Mouse (Mus musculus) CH12.LX (cell line): ENCODE measurements around the gene Pdzd2. TPM values are rescaled to one million over a fixed set of nuclear protein-coding genes. Genes with fewer than 3 reads are reported as not detected.

Experiments used
- DNase-seq: peaks from one replicate; pipeline ENCODE4 v3.0.0-alpha.2; 2013; ENCODE audit errors: extremely low read depth
- H3K27ac ChIP-seq: 2 replicates; pipeline ENCODE4 v1.5.1; 2012; ENCODE audit warnings: low read depth, mild to moderate bottlenecking, control low read depth, moderate library complexity; ENCODE audit not compliant: insufficient read depth
- H3K27me3 ChIP-seq: replicated peaks from 2 replicates; pipeline ENCODE3; 2012; ENCODE audit warnings: inconsistent platforms
- H3K36me3 ChIP-seq, 2 experiments: replicated peaks in 1 of 2; 2 replicates each; pipeline versions ENCODE3 to v1.6.1; 2012; ENCODE audit warnings: inconsistent platforms in 1 of 2, low read length in 1 of 2, mild to moderate bottlenecking in 1 of 2, mixed read lengths in 1 of 2, moderate library complexity in 1 of 2; ENCODE audit not compliant: control insufficient read depth in 1 of 2, insufficient read depth in 1 of 2
- H3K4me1 ChIP-seq, 2 experiments: 2 replicates each; pipeline ENCODE4 v1.6.1; 2012; ENCODE audit warnings: inconsistent platforms in 1 of 2, moderate library complexity in 1 of 2; ENCODE audit not compliant: insufficient read depth in 2 of 2, control insufficient read depth in 1 of 2
- H3K4me2 ChIP-seq: 2 replicates; pipeline ENCODE4 v1.6.1; 2012; ENCODE audit warnings: low read depth, mild to moderate bottlenecking, control low read depth; ENCODE audit not compliant: poor library complexity, insufficient read depth, severe bottlenecking
- H3K4me3 ChIP-seq, 3 experiments: fragments of 150-350 bp in 1 of 3; sonication (generic) in 1 of 3; replicated peaks in 1 of 3; 2 replicates each; pipeline versions ENCODE3 to v1.5.1; 2011 to 2012; ENCODE audit warnings: low read depth in 2 of 3, low read length in 2 of 3, mild to moderate bottlenecking in 2 of 3, moderate library complexity in 2 of 3, control low read depth in 1 of 3, improper control_type of control experiment in 1 of 3, inconsistent platforms in 1 of 3, mixed read lengths in 1 of 3; ENCODE audit not compliant: poor library complexity in 1 of 3
- H3K79me2 ChIP-seq: replicated peaks from 2 replicates; pipeline ENCODE4 v1.6.1; 2012; ENCODE audit warnings: mild to moderate bottlenecking, moderate library complexity; ENCODE audit not compliant: control insufficient read depth, poor library complexity, insufficient read depth, severe bottlenecking; ENCODE audit errors: extremely low read depth
- H3K9ac ChIP-seq: 2 replicates; pipeline ENCODE4 v1.6.1; 2012; ENCODE audit warnings: low read depth, mild to moderate bottlenecking, control low read depth, moderate library complexity; ENCODE audit not compliant: insufficient read depth
- H3K9me3 ChIP-seq: replicated peaks from 2 replicates; pipeline ENCODE3; 2012; ENCODE audit warnings: low read length, inconsistent platforms, mixed read lengths
- BHLHE40 ChIP-seq: IDR thresholded peaks from 2 replicates; pipeline ENCODE4 v1.6.1; 2011; ENCODE audit warnings: mild to moderate bottlenecking, low read depth, low read length, improper control_type of control experiment
- CHD1 ChIP-seq: IDR thresholded peaks from 2 replicates; pipeline ENCODE4 v1.6.1; 2012; ENCODE audit warnings: low read depth, low read length, improper control_type of control experiment, inconsistent platforms
- CHD2 ChIP-seq: IDR thresholded peaks from 2 replicates; pipeline ENCODE4 v1.6.1; 2011; ENCODE audit warnings: low read length, improper control_type of control experiment
- E2F4 ChIP-seq: IDR thresholded peaks from 2 replicates; pipeline ENCODE4 v1.6.1; 2011; ENCODE audit warnings: low read depth, low read length, improper control_type of control experiment; ENCODE audit not compliant: insufficient replicate concordance
- ELF1 ChIP-seq: IDR thresholded peaks from 2 replicates; pipeline ENCODE4 v1.6.1; 2014; ENCODE audit warnings: low read depth, mild to moderate bottlenecking, inconsistent platforms, low read length, improper control_type of control experiment
- EP300 ChIP-seq: IDR thresholded peaks from 2 replicates; pipeline ENCODE4 v1.6.1; 2011; ENCODE audit warnings: low read length, improper control_type of control experiment
- ETS1 ChIP-seq: conservative IDR thresholded peaks from 2 replicates; pipeline ENCODE4 v1.6.1; 2012; ENCODE audit warnings: low read depth, mild to moderate bottlenecking, inconsistent platforms, low read length, improper control_type of control experiment, moderate library complexity
- HCFC1 ChIP-seq: IDR thresholded peaks from 2 replicates; pipeline ENCODE4 v1.6.1; 2012; ENCODE audit warnings: low read depth, mild to moderate bottlenecking, inconsistent platforms, low read length, improper control_type of control experiment
- IRF4 ChIP-seq: IDR thresholded peaks from 2 replicates; pipeline ENCODE4 v1.6.1; 2014; ENCODE audit warnings: low read depth, mild to moderate bottlenecking, inconsistent platforms, low read length, improper control_type of control experiment
- JUN ChIP-seq: IDR thresholded peaks from 2 replicates; pipeline ENCODE4 v1.6.1; 2011; ENCODE audit warnings: low read depth, mild to moderate bottlenecking, low read length, improper control_type of control experiment, moderate library complexity; ENCODE audit not compliant: insufficient read depth
- JUND ChIP-seq: conservative IDR thresholded peaks from 2 replicates; pipeline ENCODE4 v1.6.1; 2011; ENCODE audit warnings: low read depth, low read length, improper control_type of control experiment
- KAT2A ChIP-seq: IDR thresholded peaks from 2 replicates; pipeline ENCODE4 v1.6.1; 2012; ENCODE audit warnings: low read length, improper control_type of control experiment, inconsistent platforms; ENCODE audit not compliant: insufficient replicate concordance
- MAFK ChIP-seq: IDR thresholded peaks from 2 replicates; pipeline ENCODE4 v1.6.1; 2011; ENCODE audit warnings: low read length, improper control_type of control experiment; ENCODE audit not compliant: insufficient replicate concordance
- MAZ ChIP-seq: IDR thresholded peaks from 2 replicates; pipeline ENCODE4 v1.6.1; 2012; ENCODE audit warnings: low read depth, mild to moderate bottlenecking, inconsistent platforms, low read length, improper control_type of control experiment, moderate library complexity
- MEF2A ChIP-seq: IDR thresholded peaks from 2 replicates; pipeline ENCODE4 v1.6.1; 2014; ENCODE audit warnings: low read depth, mild to moderate bottlenecking, inconsistent platforms, low read length, improper control_type of control experiment, borderline replicate concordance
- PAX5 ChIP-seq: IDR thresholded peaks from 2 replicates; pipeline ENCODE4 v1.6.1; 2012; ENCODE audit warnings: low read length, inconsistent platforms, mixed read lengths
- POLR2A ChIP-seq: IDR thresholded peaks from 2 replicates; pipeline ENCODE4 v1.6.1; 2011; ENCODE audit warnings: low read depth, mild to moderate bottlenecking, improper control_type of control experiment, low read length
- TBP ChIP-seq: conservative IDR thresholded peaks from 2 replicates; pipeline ENCODE4 v1.6.1; 2011; ENCODE audit warnings: low read depth, low read length, improper control_type of control experiment
- UBTF ChIP-seq: IDR thresholded peaks from 2 replicates; pipeline ENCODE4 v1.6.1; 2012; ENCODE audit warnings: low read depth, mild to moderate bottlenecking, inconsistent platforms, low read length, improper control_type of control experiment, moderate library complexity
- USF1 ChIP-seq: IDR thresholded peaks from 2 replicates; pipeline ENCODE4 v1.6.1; 2014; ENCODE audit warnings: low read depth, mild to moderate bottlenecking, inconsistent platforms, low read length, improper control_type of control experiment
- USF2 ChIP-seq: conservative IDR thresholded peaks from 2 replicates; pipeline ENCODE4 v1.6.1; 2011; ENCODE audit warnings: low read depth, low read length, improper control_type of control experiment
- ZC3H11A ChIP-seq: IDR thresholded peaks from 2 replicates; pipeline ENCODE4 v1.6.1; 2012; ENCODE audit warnings: low read depth, mild to moderate bottlenecking, inconsistent platforms, low read length, improper control_type of control experiment
- ZMIZ1 ChIP-seq: IDR thresholded peaks from 2 replicates; pipeline ENCODE4 v1.6.1; 2012; ENCODE audit warnings: low read depth, mild to moderate bottlenecking, inconsistent platforms, low read length, improper control_type of control experiment
- ZNF384 ChIP-seq: IDR thresholded peaks from 2 replicates; pipeline ENCODE4 v1.6.1; 2012; ENCODE audit warnings: low read depth, low read length, improper control_type of control experiment, inconsistent platforms
- dilution Hi-C: fragments of 300-500 bp; cut with MboI; formaldehyde crosslinking; loops from 2 replicates; pipeline ENCODE4 v1.14.3; 2020; ENCODE audit warnings: low sequenced_read_pairs; ENCODE audit not compliant: extremely low pct_unique_long_range_greater_than_20kb, extremely low pct_ligation_motif_present
- in situ Hi-C: fragments of 300-500 bp; cut with MboI; formaldehyde crosslinking; loops from 3 replicates; pipeline ENCODE4 v1.14.3; 2019; ENCODE audit warnings: low sequenced_read_pairs, low pct_ligation_motif_present, low pct_unique_long_range_greater_than_20kb, mixed read lengths
- polyA plus RNA-seq: library from polyadenylated mRNA; unstranded; fragments of >175 nt; gene quantifications from 2 replicates; pipeline ENCODE4 v1.2.1, GENCODE M21; 2012; ENCODE audit warnings: low read depth; ENCODE audit not compliant: insufficient read length
- total RNA-seq, 2 experiments: library from RNA; depleted of rRNA; stranded (reverse); fragments of 300-350 nt in 1 of 2; fragments of >200 nt in 1 of 2; gene quantifications; 2 replicates each; pipeline ENCODE4 v1.2.3; 2012 to 2014

Gene Pdzd2
- total and polyA plus RNA-seq, 3 experiments = 0.04 to 0.24 (median 0.17) TPM

- Histone ChIP-seq H3K4me2 (no peak overlapping the region), H3K9me3 (no peaks in the 10 kb centered on the region), H3K9ac (no peak overlapping the region), H3K79me2 (no peaks in the 10 kb centered on the region), H3K27ac (no peak overlapping the region), H3K27me3 (no peaks in the 10 kb centered on the region), H3K4me3 (no peak overlapping the region), H3K36me3 (peaks cover 19 to 69% of the 10 kb centered on the region in 2 experiments), H3K4me1 (no peaks in the 10 kb centered on the region)
- dilution Hi-C loops = no loop called here
- no peak for DNase-seq
- no peak for TF ChIP-seq E2F4
- no peak for TF ChIP-seq KAT2A
- no peak for TF ChIP-seq JUND
- TF ChIP-seq USF2 = no peak
- TF ChIP-seq BHLHE40 = no peak
- TF ChIP-seq MAZ = no peak
- no peak for TF ChIP-seq USF1
- TF ChIP-seq ZNF384 = no peak
- TF ChIP-seq ZC3H11A = no peak
- TF ChIP-seq ZMIZ1 = no peak
- no peak for TF ChIP-seq JUN
- no peak for TF ChIP-seq TBP
- TF ChIP-seq CHD1 = no peak
- TF ChIP-seq MAFK = no peak
- no peak for TF ChIP-seq ETS1
- TF ChIP-seq POLR2A = no peak
- in situ Hi-C loops = no loop called here
Observed at GRCm38 (mm10) chr15:12358384-12358783, 381.3 kb downstream of the Pdzd2 start.

GRCm38 (mm10) chr15:12357459-12357858 lies 382.3 kb downstream of the Pdzd2 start:
- in situ Hi-C loops = no loop called here
- Histone ChIP-seq H3K4me2 (no peak overlapping the region), H3K79me2 (no peaks in the 10 kb centered on the region), H3K9ac (no peak overlapping the region), H3K4me3 (no peak overlapping the region), H3K4me1 (no peaks in the 10 kb centered on the region), H3K27ac (no peak overlapping the region), H3K9me3 (no peaks in the 10 kb centered on the region), H3K36me3 (peaks cover 25 to 77% of the 10 kb centered on the region in 2 experiments), H3K27me3 (no peaks in the 10 kb centered on the region)
- no peak for DNase-seq
- TF ChIP-seq UBTF = no peak
- no peak for TF ChIP-seq CHD2
- no peak for TF ChIP-seq MEF2A
- TF ChIP-seq PAX5 = no peak
- no peak for TF ChIP-seq EP300
- TF ChIP-seq MAFK = no peak
- no peak for TF ChIP-seq ZMIZ1
- TF ChIP-seq IRF4 = no peak
- no peak for TF ChIP-seq ELF1
- TF ChIP-seq ETS1 = no peak
- no peak for TF ChIP-seq HCFC1
- dilution Hi-C loops = no loop called here
